Mouse (Mus musculus) intestine, postnatal 0 days (tissue): ENCODE measurements at regions not wholly inside any gene's neighbourhood (a gene's known extent, or its start where the extent isn't known, plus 50 kb on each side); places are given as distances from the start of the nearest gene placed in this dataset.

Experiments used
- ATAC-seq: fragments of 200-750 bp; cut with Nextera tagmentation; 2 replicates; pipeline ENCODE4 v1.8.0; 2017; ENCODE audit warnings: mild to moderate bottlenecking, moderate TSS enrichment, moderate library complexity
- H3K27ac ChIP-seq: fragments of 300-500 bp; sonication (generic); 2 replicates; pipeline ENCODE4 v1.5.1; 2014; ENCODE audit warnings: mild to moderate bottlenecking, low read depth, low read length, moderate library complexity
- H3K27me3 ChIP-seq: fragments of 300-500 bp; sonication (generic); replicated peaks from 2 replicates; pipeline ENCODE4 v1.6.1; 2014; ENCODE audit warnings: low read length, mixed read lengths; ENCODE audit not compliant: control insufficient read depth, insufficient read depth
- H3K36me3 ChIP-seq: fragments of 300-500 bp; sonication (generic); 2 replicates; pipeline ENCODE4 v1.6.1; 2014; ENCODE audit warnings: mild to moderate bottlenecking, moderate library complexity; ENCODE audit not compliant: control insufficient read depth, insufficient read depth
- H3K4me1 ChIP-seq: fragments of 300-500 bp; sonication (generic); replicated peaks from 2 replicates; pipeline ENCODE4 v1.6.1; 2014; ENCODE audit warnings: antibody characterized with exemption, low read length, mixed read lengths; ENCODE audit not compliant: control insufficient read depth, insufficient read depth
- H3K4me2 ChIP-seq: fragments of 300-500 bp; sonication (generic); replicated peaks from 2 replicates; pipeline ENCODE4 v1.6.1; 2014; ENCODE audit warnings: low read depth, mild to moderate bottlenecking, moderate library complexity
- H3K4me3 ChIP-seq: fragments of 300-500 bp; sonication (generic); 2 replicates; pipeline ENCODE4 v1.5.1; 2014; ENCODE audit warnings: low read depth, low read length
- H3K9ac ChIP-seq: fragments of 300-500 bp; sonication (generic); 2 replicates; pipeline ENCODE4 v1.6.1; 2014; ENCODE audit warnings: mild to moderate bottlenecking, low read depth, low read length
- H3K9me3 ChIP-seq: fragments of 300-500 bp; sonication (generic); 2 replicates; pipeline ENCODE4 v1.6.1; 2016; ENCODE audit warnings: mixed run types; ENCODE audit not compliant: control insufficient read depth
- CTCF ChIP-seq: sonication (generic); IDR thresholded peaks from 2 replicates; pipeline ENCODE4 v1.5.1; 2016; ENCODE audit warnings: low read depth, mild to moderate bottlenecking, control low read depth, antibody characterized with exemption, moderate library complexity
- WGBS: fragments of 180-500 bp; shearing (Covaris S2); extraction: QIAGEN DNeasy Blood & Tissue Kit; methylation state at CpG from one replicate; pipeline ENCODE4 v1.1.7; 2014; 5-methylcytosine and 5-hydroxymethylcytosine counted together

DNA sequence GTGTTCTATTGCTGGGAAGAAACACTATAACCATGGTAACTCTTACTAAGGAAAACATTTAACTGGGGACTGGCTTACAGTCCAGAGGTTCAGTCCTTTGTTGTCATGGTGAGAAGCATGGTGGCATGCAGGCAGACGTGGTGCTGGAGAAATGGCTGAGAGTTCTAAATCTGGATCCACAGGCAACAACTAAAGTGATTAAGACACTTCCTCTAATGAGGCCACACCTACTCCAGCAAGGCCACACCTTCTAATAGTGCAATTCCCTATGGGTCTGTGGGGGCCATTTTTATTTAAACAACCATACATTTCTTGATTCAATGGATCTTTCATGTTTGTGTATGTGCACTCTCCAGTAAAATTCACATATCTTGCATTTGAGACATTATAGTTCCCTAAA lies 151.4 kb upstream of the Ankrd55 start:
- no peak for TF ChIP-seq CTCF
- H3K36me3 ChIP-seq = no peaks in the 10 kb centered on the region
- no peaks in the 10 kb centered on the region for H3K27me3 ChIP-seq
- no peak overlapping the region for H3K9ac ChIP-seq
- H3K4me2 ChIP-seq = no peak overlapping the region
- H3K4me1 ChIP-seq = no peaks in the 10 kb centered on the region
- H3K27ac ChIP-seq = no peak overlapping the region
- no peak for ATAC-seq
- no peak overlapping the region for H3K4me3 ChIP-seq
- H3K9me3 ChIP-seq = no peaks in the 10 kb centered on the region
- 63% methylated on average over 1 of the region's 1 CpGs for WGBS

DNA sequence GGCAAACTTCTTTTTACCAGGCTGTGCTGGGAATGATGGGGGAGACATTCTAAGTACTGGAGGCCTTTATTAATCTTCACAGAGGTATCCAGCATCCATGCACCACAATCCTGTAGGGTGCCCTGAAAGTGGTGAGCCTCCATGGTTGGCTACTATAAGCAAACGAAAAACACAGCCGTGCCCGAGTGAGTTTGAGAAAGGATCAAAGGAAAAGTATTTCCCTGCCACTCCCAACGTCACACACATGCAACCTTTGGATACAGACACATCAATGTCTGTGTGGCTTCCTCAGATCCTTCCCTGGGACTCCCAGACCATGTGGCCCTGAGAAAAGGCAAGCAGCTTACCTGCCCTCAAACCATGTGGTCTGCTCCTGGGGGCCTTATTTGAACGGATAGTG lies 147.4 kb upstream of the Ankrd55 start:
- no peak overlapping the region for H3K27ac ChIP-seq
- TF ChIP-seq CTCF = no peak
- WGBS = 37% methylated on average over 5 of the region's 5 CpGs
- H3K4me2 ChIP-seq = no peak overlapping the region
- ATAC-seq = no peak
- no peak overlapping the region for H3K9ac ChIP-seq
- no peaks in the 10 kb centered on the region for H3K36me3 ChIP-seq
- no peaks in the 10 kb centered on the region for H3K9me3 ChIP-seq
- no peaks in the 10 kb centered on the region for H3K27me3 ChIP-seq
- no peaks in the 10 kb centered on the region for H3K4me1 ChIP-seq
- no peak overlapping the region for H3K4me3 ChIP-seq

- no peaks in the 10 kb centered on the region for H3K4me1 ChIP-seq
- WGBS = 61% methylated on average over 7 of the region's 7 CpGs
- no peak overlapping the region for H3K27ac ChIP-seq
- no peak overlapping the region for H3K4me3 ChIP-seq
- H3K9me3 ChIP-seq = no peaks in the 10 kb centered on the region
- H3K27me3 ChIP-seq = no peaks in the 10 kb centered on the region
- no peak for ATAC-seq
- H3K4me2 ChIP-seq = no peak overlapping the region
- no peak for TF ChIP-seq CTCF
- no peaks in the 10 kb centered on the region for H3K36me3 ChIP-seq
- no peak overlapping the region for H3K9ac ChIP-seq
Observed at GRCm38 (mm10) chr13:112144393-112145348, 143.6 kb upstream of the Ankrd55 start.

DNA sequence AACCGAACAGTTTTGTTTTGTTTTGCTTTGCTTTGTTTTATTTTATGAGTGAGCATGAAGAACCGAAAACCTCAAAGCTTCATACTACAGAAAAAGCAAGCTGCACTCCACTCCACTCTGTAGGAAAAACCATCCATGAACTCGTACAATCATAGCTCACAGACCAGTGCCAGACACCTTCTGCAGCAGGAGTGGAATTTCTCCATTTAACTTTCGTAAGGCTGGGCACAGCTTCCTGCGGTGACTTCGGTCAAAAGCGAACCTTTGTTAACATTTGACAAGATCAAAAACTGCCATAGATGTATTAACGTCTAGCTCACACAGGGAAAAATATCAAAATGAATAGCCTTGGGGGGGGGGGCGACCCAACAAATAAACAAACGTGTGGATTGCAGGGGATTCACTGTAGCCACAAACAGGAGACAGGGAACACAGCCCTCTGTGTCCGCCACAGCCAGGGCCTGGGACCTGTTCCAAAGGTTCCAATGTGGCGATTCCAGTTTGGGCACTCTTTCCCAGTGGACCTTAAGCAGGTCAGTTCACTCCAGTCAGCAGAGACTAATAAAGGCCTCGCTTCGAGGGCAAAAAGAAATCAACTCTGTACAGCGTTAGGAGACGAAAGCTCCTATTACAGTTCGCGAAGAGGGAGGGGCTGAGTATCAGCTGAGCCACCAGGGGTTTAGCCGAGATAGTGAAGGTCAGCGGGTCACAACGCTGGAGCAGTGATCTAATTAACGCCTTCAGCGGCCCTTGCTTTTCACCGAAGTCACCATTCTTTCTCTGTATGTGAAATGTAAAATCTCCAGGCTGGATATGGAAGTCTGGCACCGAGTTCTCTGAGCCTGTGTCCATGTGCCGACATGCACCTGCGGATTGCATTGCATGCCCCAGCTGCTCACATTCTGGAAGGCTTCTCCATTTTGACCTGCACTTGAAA lies 135.4 kb upstream of the Ankrd55 start:
- Histone ChIP-seq H3K9ac (no peak overlapping the region), H3K4me3 (no peak overlapping the region), H3K9me3 (no peaks in the 10 kb centered on the region), H3K27me3 (no peaks in the 10 kb centered on the region), H3K4me1 (peaks cover 10% of the 10 kb centered on the region; the same call in 1 of the 2 replicates), H3K27ac (no peak overlapping the region; the same call in 1 of the 2 replicates), H3K36me3 (no peaks in the 10 kb centered on the region), H3K4me2 (peak overlapping the region; percentile 52)
- ATAC-seq = peak; percentile 36; the same call in 1 of the 2 replicates
- 16% methylated on average over 27 of the region's 27 CpGs for WGBS
- no peak for TF ChIP-seq CTCF

GRCm38 (mm10) chr13:112153681-112154127 lies 134.5 kb upstream of the Ankrd55 start:
- Histone ChIP-seq H3K27ac (no peak overlapping the region), H3K4me2 (no peak overlapping the region), H3K9me3 (no peaks in the 10 kb centered on the region), H3K36me3 (no peaks in the 10 kb centered on the region), H3K4me1 (peaks cover 10% of the 10 kb centered on the region; the same call in 1 of the 2 replicates), H3K9ac (no peak overlapping the region), H3K27me3 (no peaks in the 10 kb centered on the region), H3K4me3 (no peak overlapping the region)
- no peak for TF ChIP-seq CTCF
- WGBS = 25% methylated on average over 4 of the region's 4 CpGs
- no peak for ATAC-seq
